10 mouse cellular contexts compared by ENCODE assay signal in the genomic region with DNA sequence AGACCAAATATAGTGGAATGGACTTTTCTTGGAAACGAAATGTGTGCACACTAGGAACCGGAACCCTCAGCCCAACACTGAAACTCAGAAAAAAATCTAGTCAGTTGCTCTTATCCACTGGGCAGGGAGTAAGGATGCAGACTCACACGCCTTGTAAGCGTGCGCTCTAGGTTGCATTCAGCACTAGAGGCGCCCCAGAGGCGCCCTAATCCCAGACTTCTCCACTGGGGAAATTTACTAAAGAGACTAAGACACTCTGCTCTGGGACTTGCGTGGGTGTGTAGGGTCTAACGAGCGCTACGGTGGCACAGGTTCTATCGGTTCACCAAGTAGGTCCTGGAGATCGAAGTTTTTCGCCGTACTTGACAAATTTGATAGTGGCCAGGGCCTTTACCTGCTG. TPM values are rescaled to one million over a fixed set of nuclear protein-coding genes. Genes with fewer than 3 reads are reported as not detected.
DNase-seq lines count a peak whose midpoint lies in the region; ATAC-seq and TF ChIP-seq lines count a peak whose summit lies in the region.
"Had no signal": no experiment of that assay in that cellular context is flagged by ENCODE, and none has a peak within 500 bp of the region (broad histone marks: within the 10 kb centered on the region; RNA-seq: fewer than 3 reads in every experiment).

No protein-coding gene starts in this region.

- no peaks in the 10 kb centered on the region for H3K27me3 ChIP-seq in kidney, adult 2 months (replicated peaks; ENCODE audit: control insufficient read depth, insufficient read depth, low read length)
- H3K27me3 ChIP-seq in forebrain, embryonic 12.5 days, result 0 out of 2 replicates have a peak, but pooled peaks cover 4% of the 10 kb centered on the region
- peaks cover 56% of the 10 kb centered on the region for H3K27me3 ChIP-seq in limb, embryonic 12.5 days
- no peaks in the 10 kb centered on the region for H3K27me3 ChIP-seq in neural tube, embryonic 12.5 days (replicated peaks)

- no peak overlapping the region for H3K4me3 ChIP-seq in kidney, adult 2 months (ENCODE audit: insufficient read depth, low read depth, low read length)
- H3K4me3 ChIP-seq in forebrain, embryonic 12.5 days (replicated peaks), result peak overlapping the region; percentile 83
- peak overlapping the region; percentile 73 for H3K4me3 ChIP-seq in limb, embryonic 12.5 days (replicated peaks)
- peak overlapping the region; percentile 86; the same call in 1 of the 2 replicates for H3K4me3 ChIP-seq in neural tube, embryonic 12.5 days

- H3K9me3 ChIP-seq in forebrain, embryonic 12.5 days, result no peaks in the 10 kb centered on the region
- H3K9me3 ChIP-seq in limb, embryonic 12.5 days, result no peaks in the 10 kb centered on the region
- no peaks in the 10 kb centered on the region for H3K9me3 ChIP-seq in neural tube, embryonic 12.5 days

- H3K27ac ChIP-seq in kidney, adult 2 months (ENCODE audit: insufficient read depth, low read depth, low read length), result no peak overlapping the region
- peak overlapping the region; percentile 1; the same call in 1 of the 2 replicates for H3K27ac ChIP-seq in forebrain, embryonic 12.5 days
- H3K27ac ChIP-seq in limb, embryonic 12.5 days, result no peak overlapping the region
- H3K27ac ChIP-seq in neural tube, embryonic 12.5 days, result no peak overlapping the region

- H3K4me2 ChIP-seq in forebrain, embryonic 12.5 days, result peak overlapping the region; percentile 94
- peak overlapping the region; percentile 98 for H3K4me2 ChIP-seq in limb, embryonic 12.5 days
- H3K4me2 ChIP-seq in neural tube, embryonic 12.5 days (replicated peaks), result peak overlapping the region; percentile 93

- peak; percentile 31; the same call in 1 of the 2 replicates for ATAC-seq in forebrain, embryonic 12.5 days (ENCODE audit: low FRiP score)
- ATAC-seq in limb, embryonic 12.5 days (ENCODE audit: insufficient number of reproducible peaks, insufficient read depth, low FRiP score, low TSS enrichment, low read depth), result no peak
- ATAC-seq in neural tube, embryonic 12.5 days (ENCODE audit: low FRiP score, low read depth), result 0 out of 2 replicates have a peak, but pooled peaks have one; percentile 26
- ATAC-seq in megakaryocyte, adult 5-6 weeks (ENCODE audit: poor library complexity, severe bottlenecking), result no peak

- 5% methylated on average over 15 of the region's 15 CpGs for whole genome bisulfite sequencing in kidney, adult 2 months
- WGBS in forebrain, embryonic 12.5 days, result 3% methylated on average over 15 of the region's 15 CpGs
- WGBS in limb, embryonic 12.5 days, result 2% methylated on average over 15 of the region's 15 CpGs
- WGBS in neural tube, embryonic 12.5 days, result 1% methylated on average over 15 of the region's 15 CpGs

- no peaks in the 10 kb centered on the region for H3K36me3 ChIP-seq in kidney, adult 2 months (ENCODE audit: control insufficient read depth, insufficient read depth, low read length)
- no peaks in the 10 kb centered on the region for H3K36me3 ChIP-seq in forebrain, embryonic 12.5 days (replicated peaks)
- no peaks in the 10 kb centered on the region for H3K36me3 ChIP-seq in limb, embryonic 12.5 days
- no peaks in the 10 kb centered on the region for H3K36me3 ChIP-seq in neural tube, embryonic 12.5 days

- no peak for TF ChIP-seq POLR2A in kidney, adult 2 months (IDR thresholded peaks at IDR 0.05; ENCODE audit: low read depth, low read length)

- TF ChIP-seq CTCF in kidney, adult 2 months (conservative IDR thresholded peaks at IDR 0.05; ENCODE audit: insufficient read depth, insufficient read length, low read depth, low read length), result peak; percentile 28; the same call in 1 of the 2 replicates

- no peak overlapping the region for H3K9ac ChIP-seq in forebrain, embryonic 12.5 days
- no peak overlapping the region for H3K9ac ChIP-seq in limb, embryonic 12.5 days (replicated peaks)
- no peak overlapping the region; the same call in 1 of the 2 replicates for H3K9ac ChIP-seq in neural tube, embryonic 12.5 days

- no peak for DNase-seq in kidney, adult 2 months
- DNase-seq in kidney, postnatal 25 days, result no peak
- no peak for DNase-seq in ovary, adult 18-20 months (ENCODE audit: low spot score)
- DNase-seq in urinary bladder, postnatal 10 days (ENCODE audit: low spot score), result no peak

- H3K4me1 ChIP-seq in kidney, adult 2 months (ENCODE audit: control insufficient read depth, insufficient read depth, low read length), result peaks cover 3% of the 10 kb centered on the region; the same call in 1 of the 2 replicates
- peaks cover 34% of the 10 kb centered on the region for H3K4me1 ChIP-seq in forebrain, embryonic 12.5 days
- H3K4me1 ChIP-seq in limb, embryonic 12.5 days (replicated peaks), result peaks cover 19% of the 10 kb centered on the region
- H3K4me1 ChIP-seq in neural tube, embryonic 12.5 days, result peaks cover 42% of the 10 kb centered on the region

RNA-seq across cellular contexts. Expression of gene Mmp15, which starts 0.6 kb away (rescaled TPM):
- polyA plus RNA-seq in kidney, adult 2 months (2012; rRNA removed), result 5.3 and 5.6 TPM in 2 replicates
- polyA plus RNA-seq in forebrain, embryonic 12.5 days (2016; fragmentation: Nextera tagmentation; extraction: Ambion mirVana), result 22.8 and 24.6 TPM in 2 replicates
- polyA plus RNA-seq in limb, embryonic 12.5 days (2016; fragmentation: Nextera tagmentation; extraction: Ambion mirVana), result 12.5 and 13.8 TPM in 2 replicates
- polyA plus RNA-seq in neural tube, embryonic 12.5 days (2016; fragmentation: Nextera tagmentation; extraction: Ambion mirVana), result 36.4 and 41.3 TPM in 2 replicates
- total RNA-seq in megakaryocyte, adult 5-6 weeks (2015), result not detected in 2 replicates
- not detected in 2 replicates for total RNA-seq in megakaryocyte, adult 5-6 weeks (2017)
- total RNA-seq: MEL had no signal

RNA-seq across cellular contexts. Expression of gene Usb1, which starts 19.4 kb away (rescaled TPM):
- 27.7 and 29.8 TPM in 2 replicates for polyA plus RNA-seq in kidney, adult 2 months (2012; rRNA removed)
- 41.7 and 42.5 TPM in 2 replicates for polyA plus RNA-seq in forebrain, embryonic 12.5 days (2016; fragmentation: Nextera tagmentation; extraction: Ambion mirVana)
- 39.7 and 40.9 TPM in 2 replicates for polyA plus RNA-seq in limb, embryonic 12.5 days (2016; fragmentation: Nextera tagmentation; extraction: Ambion mirVana)
- 36.4 and 39.2 TPM in 2 replicates for polyA plus RNA-seq in neural tube, embryonic 12.5 days (2016; fragmentation: Nextera tagmentation; extraction: Ambion mirVana)
- total RNA-seq in megakaryocyte, adult 5-6 weeks (2015), result 28.2 and 32.4 TPM in 2 replicates
- total RNA-seq in megakaryocyte, adult 5-6 weeks (2017), result 29.0 and 29.5 TPM in 2 replicates

RNA-seq across cellular contexts. Expression of gene Zfp319, which starts 19.7 kb away (rescaled TPM):
- polyA plus RNA-seq in kidney, adult 2 months (2012; rRNA removed), result 6.2 and 6.5 TPM in 2 replicates
- 18.1 and 20.1 TPM in 2 replicates for polyA plus RNA-seq in forebrain, embryonic 12.5 days (2016; fragmentation: Nextera tagmentation; extraction: Ambion mirVana)
- 11.3 and 12.9 TPM in 2 replicates for polyA plus RNA-seq in limb, embryonic 12.5 days (2016; fragmentation: Nextera tagmentation; extraction: Ambion mirVana)
- 19.8 and 20.5 TPM in 2 replicates for polyA plus RNA-seq in neural tube, embryonic 12.5 days (2016; fragmentation: Nextera tagmentation; extraction: Ambion mirVana)
- total RNA-seq in megakaryocyte, adult 5-6 weeks (2015), result 5.6 and 6.7 TPM in 2 replicates
- 3.7 and 4.2 TPM in 2 replicates for total RNA-seq in megakaryocyte, adult 5-6 weeks (2017)

RNA-seq across cellular contexts. Expression of gene Tepp, which starts 41.1 kb away (rescaled TPM):
- 0.22 and 0.41 TPM in 2 replicates for polyA plus RNA-seq in kidney, adult 2 months (2012; rRNA removed)
- polyA plus RNA-seq in forebrain, embryonic 12.5 days (2016; fragmentation: Nextera tagmentation; extraction: Ambion mirVana), result not detected in 2 replicates
- polyA plus RNA-seq in limb, embryonic 12.5 days (2016; fragmentation: Nextera tagmentation; extraction: Ambion mirVana), result 0.56 TPM in 1 of 2 replicates, not detected in the other
- 0.50 TPM in 1 of 2 replicates, not detected in the other for polyA plus RNA-seq in neural tube, embryonic 12.5 days (2016; fragmentation: Nextera tagmentation; extraction: Ambion mirVana)
- total RNA-seq in megakaryocyte, adult 5-6 weeks (2015), result 0.36 TPM in 1 of 2 replicates, not detected in the other
- not detected in 2 replicates for total RNA-seq in megakaryocyte, adult 5-6 weeks (2017)
- total RNA-seq: MEL had no signal
- polyA plus RNA-seq: large intestine, adult 2 months had no signal

RNA-seq across cellular contexts. Expression of gene Cngb1, which starts 45.1 kb away (rescaled TPM):
- 0.38 and 1.1 TPM in 2 replicates for polyA plus RNA-seq in kidney, adult 2 months (2012; rRNA removed)
- 0.38 and 0.40 TPM in 2 replicates for polyA plus RNA-seq in forebrain, embryonic 12.5 days (2016; fragmentation: Nextera tagmentation; extraction: Ambion mirVana)
- polyA plus RNA-seq in limb, embryonic 12.5 days (2016; fragmentation: Nextera tagmentation; extraction: Ambion mirVana), result 0.26 TPM in 1 of 2 replicates, not detected in the other
- 0.47 and 0.85 TPM in 2 replicates for polyA plus RNA-seq in neural tube, embryonic 12.5 days (2016; fragmentation: Nextera tagmentation; extraction: Ambion mirVana)
- 0.96 TPM in 1 of 2 replicates, not detected in the other for total RNA-seq in megakaryocyte, adult 5-6 weeks (2015)
- 0.20 TPM in 1 of 2 replicates, not detected in the other for total RNA-seq in megakaryocyte, adult 5-6 weeks (2017)
- total RNA-seq: MEL had no signal

Comparison
In these comparisons a context has a peak if more than half of its experiments do, and no peak if none do; other contexts are left out.
1. ATAC-seq: peak in forebrain, embryonic 12.5 days (single experiment) and neural tube, embryonic 12.5 days (single experiment); none in limb, embryonic 12.5 days (single experiment) and megakaryocyte, adult 5-6 weeks (single experiment).
2. Peak in every context shown above with its lines, with median percentiles within 50 percentile points of each other: H3K4me2 ChIP-seq.